Mouse (Mus musculus) small intestine, adult 2 months (tissue): ENCODE results near the gene Tbc1d14.

Experiments used
- CTCF ChIP-seq: fragments of 200-500 bp; IDR thresholded peaks from 2 replicates; pipeline ENCODE4 v1.5.1; 2012; ENCODE audit warnings: low read depth, mild to moderate bottlenecking, control low read depth, inconsistent platforms, low read length, moderate library complexity, mixed read lengths; ENCODE audit not compliant: insufficient replicate concordance, insufficient read length; ENCODE audit errors: extremely low read depth
- POLR2A ChIP-seq: fragments of 200-500 bp; IDR thresholded peaks from 2 replicates; pipeline ENCODE4 v1.6.1; 2012; ENCODE audit warnings: low read depth, mild to moderate bottlenecking, control low read depth, inconsistent platforms, low read length, moderate library complexity

GRCm38 (mm10) chr5:36526921-36527320, 66.2 kb downstream of the Tbc1d14 start:
- TF ChIP-seq CTCF (no peak), POLR2A (no peak)
